Comparison of ENCODE assay signal across 8 mouse cellular contexts in the genomic region with DNA sequence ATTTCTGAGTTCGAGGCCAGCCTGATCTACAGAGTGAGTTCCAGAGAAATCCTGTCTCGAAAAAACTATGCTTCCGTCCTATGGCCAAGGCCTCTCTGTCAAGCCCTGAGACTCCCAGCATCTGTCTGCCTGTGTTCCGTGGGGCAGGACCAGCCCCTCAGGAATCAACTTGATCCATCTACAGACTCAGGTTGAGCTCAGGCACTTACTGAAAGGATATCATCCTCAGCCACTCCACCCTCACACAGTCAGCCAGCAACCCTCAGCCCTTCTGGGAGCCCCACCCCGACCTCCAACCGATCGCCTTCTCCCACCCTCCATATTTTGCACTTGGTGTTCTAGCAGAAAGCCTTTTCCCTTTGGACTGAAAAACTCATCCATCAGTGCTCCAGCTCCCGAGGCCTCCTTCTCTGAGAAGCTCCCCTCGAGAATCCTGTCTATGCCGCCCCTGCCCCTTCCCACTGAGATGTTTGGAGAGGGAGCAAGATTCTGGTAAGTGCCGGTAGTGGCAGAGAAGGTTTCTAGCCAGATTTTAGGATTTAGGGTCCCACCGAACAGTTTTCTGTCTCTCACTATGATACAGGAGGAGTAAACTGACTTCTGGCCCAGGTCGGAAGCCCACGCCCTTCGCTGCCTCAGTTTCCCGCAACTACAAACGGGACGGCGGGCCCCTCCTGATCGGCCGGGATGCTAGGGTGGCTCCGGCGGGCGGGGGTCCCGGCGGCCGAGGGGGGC. TPM values are rescaled to one million over a fixed set of nuclear protein-coding genes. Genes with fewer than 3 reads are reported as not detected.
DNase-seq lines count a peak whose midpoint lies in the region; ATAC-seq lines count a peak whose summit lies in the region.

No protein-coding gene starts in this region.

- peaks cover 38% of the 10 kb centered on the region for H3K27me3 ChIP-seq in forebrain, embryonic 16.5 days (replicated peaks; ENCODE audit: control insufficient read depth, insufficient read depth, low read length)
- peaks cover 38% of the 10 kb centered on the region for H3K27me3 ChIP-seq in liver, embryonic 15.5 days
- no peaks in the 10 kb centered on the region for H3K27me3 ChIP-seq in stomach, embryonic 15.5 days (replicated peaks)

- H3K36me3 ChIP-seq in forebrain, embryonic 16.5 days (ENCODE audit: control insufficient read depth, insufficient read depth), result no peaks in the 10 kb centered on the region
- H3K36me3 ChIP-seq in liver, embryonic 15.5 days (replicated peaks), result peaks cover 22% of the 10 kb centered on the region
- H3K36me3 ChIP-seq in stomach, embryonic 15.5 days, result peaks cover 19% of the 10 kb centered on the region

- H3K4me1 ChIP-seq in forebrain, embryonic 16.5 days (replicated peaks; ENCODE audit: control insufficient read depth, insufficient read depth, low read length), result peaks cover 25% of the 10 kb centered on the region
- peaks cover 68% of the 10 kb centered on the region for H3K4me1 ChIP-seq in liver, embryonic 15.5 days (replicated peaks)
- H3K4me1 ChIP-seq in stomach, embryonic 15.5 days, result peaks cover 46% of the 10 kb centered on the region

- WGBS in forebrain, embryonic 16.5 days, result 13% methylated on average over 27 of the region's 27 CpGs
- 16% methylated on average over 27 of the region's 27 CpGs for WGBS in liver, embryonic 15.5 days (ENCODE audit: insufficient replicate concordance)
- WGBS in stomach, embryonic 15.5 days, result 9% methylated on average over 27 of the region's 27 CpGs

- no peak overlapping the region for H3K27ac ChIP-seq in forebrain, embryonic 16.5 days (ENCODE audit: low read length)
- peak overlapping the region; percentile 99 for H3K27ac ChIP-seq in liver, embryonic 15.5 days (replicated peaks)
- H3K27ac ChIP-seq in stomach, embryonic 15.5 days, result peak overlapping the region; percentile 99

- H3K4me2 ChIP-seq in forebrain, embryonic 16.5 days (ENCODE audit: low read length), result peak overlapping the region; percentile 61
- H3K4me2 ChIP-seq in liver, embryonic 15.5 days, result peak overlapping the region; percentile 91
- H3K4me2 ChIP-seq in stomach, embryonic 15.5 days, result peak overlapping the region; percentile 85

- H3K9ac ChIP-seq in forebrain, embryonic 16.5 days (replicated peaks; ENCODE audit: low read depth, low read length), result peak overlapping the region; percentile 47
- peak overlapping the region; percentile 88 for H3K9ac ChIP-seq in liver, embryonic 15.5 days
- H3K9ac ChIP-seq in stomach, embryonic 15.5 days, result peak overlapping the region; percentile 76

- ATAC-seq in forebrain, embryonic 16.5 days, result no peak
- ATAC-seq in liver, embryonic 15.5 days (ENCODE audit: insufficient read depth), result no peak
- ATAC-seq in stomach, embryonic 15.5 days (ENCODE audit: insufficient read depth, low FRiP score, low read depth), result no peak

- DNase-seq in thymus, postnatal 0 days (ENCODE audit: low spot score), result peak; percentile 14
- no peak for DNase-seq in thymus, postnatal 10 days (ENCODE audit: low spot score in 2 of 2)
- DNase-seq in adrenal gland, postnatal 10 days, result no peak
- no peak for DNase-seq in layer of hippocampus, postnatal 36 days
- no peak for DNase-seq in left cerebral cortex, adult 8-10 months (ENCODE audit: low spot score in 2 of 2)

- H3K4me3 ChIP-seq in forebrain, embryonic 16.5 days (replicated peaks; ENCODE audit: low read length), result peak overlapping the region; percentile 48
- peak overlapping the region; percentile 61 for H3K4me3 ChIP-seq in liver, embryonic 15.5 days (replicated peaks)
- H3K4me3 ChIP-seq in stomach, embryonic 15.5 days (replicated peaks), result peak overlapping the region; percentile 63

- H3K9me3 ChIP-seq in forebrain, embryonic 16.5 days (ENCODE audit: control insufficient read depth, low read length), result peaks cover 5% of the 10 kb centered on the region; the same call in 1 of the 2 replicates
- no peaks in the 10 kb centered on the region for H3K9me3 ChIP-seq in liver, embryonic 15.5 days (replicated peaks)
- no peaks in the 10 kb centered on the region for H3K9me3 ChIP-seq in stomach, embryonic 15.5 days

RNA-seq across cellular contexts. Expression of a gene that starts 0.4 kb away (rescaled TPM):
- 137 and 152 TPM in 2 replicates for polyA plus RNA-seq in thymus, postnatal 0 days (2015; fragmentation: Nextera tagmentation; extraction: Ambion mirVana)
- polyA plus RNA-seq in forebrain, embryonic 16.5 days (2015; fragmentation: Nextera tagmentation; extraction: Ambion mirVana), result 30.5 and 31.3 TPM in 2 replicates
- polyA plus RNA-seq in liver, embryonic 15.5 days (2015; fragmentation: Nextera tagmentation; extraction: Ambion mirVana), result 44.5 and 45.5 TPM in 2 replicates
- polyA plus RNA-seq in stomach, embryonic 15.5 days (2015; fragmentation: Nextera tagmentation; extraction: Ambion mirVana), result 274 and 279 TPM in 2 replicates
- 10 to 100 TPM; 46.8 to 57.8 TPM for total RNA-seq in adrenal gland, postnatal 10 days (2021)
- 1 to 10 TPM; 5.5 to 6.6 TPM for total RNA-seq in layer of hippocampus, postnatal 36 days (2021)
- 1 to 10 TPM; 5.4 to 6.7 (median 6.3) TPM for total RNA-seq in left cerebral cortex, adult 8-10 months (2022)

RNA-seq across cellular contexts. Expression of a gene that starts 3.8 kb away (rescaled TPM):
- 19.4 and 25.8 TPM in 2 replicates for polyA plus RNA-seq in thymus, postnatal 0 days (2015; fragmentation: Nextera tagmentation; extraction: Ambion mirVana)
- 12.3 and 12.8 TPM in 2 replicates for polyA plus RNA-seq in forebrain, embryonic 16.5 days (2015; fragmentation: Nextera tagmentation; extraction: Ambion mirVana)
- 8.4 and 11.0 TPM in 2 replicates for polyA plus RNA-seq in liver, embryonic 15.5 days (2015; fragmentation: Nextera tagmentation; extraction: Ambion mirVana)
- polyA plus RNA-seq in stomach, embryonic 15.5 days (2015; fragmentation: Nextera tagmentation; extraction: Ambion mirVana), result 20.6 and 21.3 TPM in 2 replicates
- 100 to 1,000 TPM; 143 to 146 TPM for total RNA-seq in adrenal gland, postnatal 10 days (2021)
- 100 to 1,000 TPM; 117 to 124 TPM for total RNA-seq in layer of hippocampus, postnatal 36 days (2021)
- 100 to 1,000 TPM; 105 to 117 (median 113) TPM for total RNA-seq in left cerebral cortex, adult 8-10 months (2022)

RNA-seq across cellular contexts. Expression of a gene that starts 8.4 kb away (rescaled TPM):
- 5.2 and 5.8 TPM in 2 replicates for polyA plus RNA-seq in thymus, postnatal 0 days (2015; fragmentation: Nextera tagmentation; extraction: Ambion mirVana)
- 3.9 and 4.7 TPM in 2 replicates for polyA plus RNA-seq in forebrain, embryonic 16.5 days (2015; fragmentation: Nextera tagmentation; extraction: Ambion mirVana)
- polyA plus RNA-seq in liver, embryonic 15.5 days (2015; fragmentation: Nextera tagmentation; extraction: Ambion mirVana), result 7.5 and 9.0 TPM in 2 replicates
- 4.2 and 4.8 TPM in 2 replicates for polyA plus RNA-seq in stomach, embryonic 15.5 days (2015; fragmentation: Nextera tagmentation; extraction: Ambion mirVana)
- total RNA-seq in adrenal gland, postnatal 10 days (2021), result 10 to 100 TPM; 16.0 to 19.8 TPM
- total RNA-seq in layer of hippocampus, postnatal 36 days (2021), result 10 to 100 TPM; 10.9 to 11.0 TPM
- total RNA-seq in left cerebral cortex, adult 8-10 months (2022), result 10 to 100 TPM; 11.0 to 12.3 (median 12.0) TPM

RNA-seq across cellular contexts. Expression of a gene that starts 17.4 kb away (rescaled TPM):
- 0.09 and 0.20 TPM in 2 replicates for polyA plus RNA-seq in thymus, postnatal 0 days (2015; fragmentation: Nextera tagmentation; extraction: Ambion mirVana)
- polyA plus RNA-seq in forebrain, embryonic 16.5 days (2015; fragmentation: Nextera tagmentation; extraction: Ambion mirVana), result 0.29 and 0.60 TPM in 2 replicates
- 0.10 TPM in 1 of 2 replicates, not detected in the other for polyA plus RNA-seq in liver, embryonic 15.5 days (2015; fragmentation: Nextera tagmentation; extraction: Ambion mirVana)
- 0.27 and 0.34 TPM in 2 replicates for polyA plus RNA-seq in stomach, embryonic 15.5 days (2015; fragmentation: Nextera tagmentation; extraction: Ambion mirVana)
- total RNA-seq in adrenal gland, postnatal 10 days (2021), result under 1 TPM; 0.27 to 0.36 TPM
- total RNA-seq in layer of hippocampus, postnatal 36 days (2021), result under 1 TPM; 0.10 TPM
- total RNA-seq in left cerebral cortex, adult 8-10 months (2022), result under 1 TPM; 0.23 to 0.30 (median 0.24) TPM

RNA-seq across cellular contexts. Expression of a gene that starts 28.0 kb away (rescaled TPM):
- 77.5 and 85.8 TPM in 2 replicates for polyA plus RNA-seq in thymus, postnatal 0 days (2015; fragmentation: Nextera tagmentation; extraction: Ambion mirVana)
- polyA plus RNA-seq in forebrain, embryonic 16.5 days (2015; fragmentation: Nextera tagmentation; extraction: Ambion mirVana), result 81.8 and 97.7 TPM in 2 replicates
- 46.3 and 48.4 TPM in 2 replicates for polyA plus RNA-seq in liver, embryonic 15.5 days (2015; fragmentation: Nextera tagmentation; extraction: Ambion mirVana)
- polyA plus RNA-seq in stomach, embryonic 15.5 days (2015; fragmentation: Nextera tagmentation; extraction: Ambion mirVana), result 86.0 and 86.2 TPM in 2 replicates
- 10 to 100 TPM; 32.4 to 34.9 TPM for total RNA-seq in adrenal gland, postnatal 10 days (2021)
- total RNA-seq in layer of hippocampus, postnatal 36 days (2021), result 10 to 100 TPM; 43.2 to 48.2 TPM
- total RNA-seq in left cerebral cortex, adult 8-10 months (2022), result 10 to 100 TPM; 38.5 to 48.2 (median 44.6) TPM
